8 mouse cellular contexts compared by ENCODE assay signal in the genomic region with DNA sequence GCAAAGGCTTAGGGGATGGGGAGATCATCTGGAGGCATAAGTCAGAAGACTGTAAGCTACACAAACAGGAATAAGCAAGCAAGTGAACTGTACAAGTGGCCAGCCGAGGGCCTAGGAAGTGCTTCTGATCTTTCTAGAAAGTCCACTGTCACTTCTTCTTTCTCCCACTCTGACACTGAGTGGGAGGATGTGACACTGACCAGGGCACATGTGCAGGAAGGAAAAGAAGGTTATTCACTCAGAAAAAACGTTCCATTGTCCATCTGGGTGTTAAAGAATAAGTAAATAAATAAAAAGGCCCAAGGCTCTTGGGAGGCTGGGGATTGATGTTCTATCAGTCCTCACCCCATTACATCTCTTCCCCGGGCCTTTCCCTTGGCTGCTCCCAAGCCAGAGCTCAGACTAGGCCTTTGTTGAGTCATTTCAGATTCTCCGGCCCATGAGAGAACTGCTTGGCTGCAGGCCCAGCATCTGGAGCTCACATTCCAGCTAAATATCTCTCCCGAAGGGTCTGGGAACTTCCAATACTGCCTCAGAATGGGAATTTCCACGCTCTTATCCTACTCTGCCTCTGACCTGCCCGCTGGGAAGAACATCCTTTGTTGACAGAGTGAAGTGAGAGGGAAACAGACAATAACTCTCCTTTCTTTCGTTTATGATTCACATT. TPM values are rescaled to one million over a fixed set of nuclear protein-coding genes. Genes with fewer than 3 reads are reported as not detected.
DNase-seq lines count a peak whose midpoint lies in the region; ATAC-seq and TF ChIP-seq lines count a peak whose summit lies in the region.
"Had no signal": no experiment of that assay in that cellular context is flagged by ENCODE, and none has a peak within 500 bp of the region (broad histone marks: within the 10 kb centered on the region; RNA-seq: fewer than 3 reads in every experiment).

No protein-coding gene starts in this region.

- TF ChIP-seq EP300 in heart, adult 2 months (IDR thresholded peaks at IDR 0.05; ENCODE audit: insufficient read depth, low read depth, low read length), result 0 out of 2 replicates have a peak, but pooled peaks have one; percentile 31

- H3K9ac ChIP-seq in heart, adult 2 months (ENCODE audit: low read depth, low read length), result no peak overlapping the region

- H3K79me3 ChIP-seq in C2C12 (ENCODE audit: low read depth), result peaks cover 5% of the 10 kb centered on the region

- no peaks in the 10 kb centered on the region for H3K27me3 ChIP-seq in C2C12 (ENCODE audit: control insufficient read depth, insufficient read depth, insufficient read length)
- no peaks in the 10 kb centered on the region for H3K27me3 ChIP-seq in Patski
- H3K27me3 ChIP-seq in heart, adult 2 months (ENCODE audit: control insufficient read depth, insufficient read depth, low read length), result no peaks in the 10 kb centered on the region; the same call in 1 of the 2 replicates

- intact Hi-C loops in heart, adult 2 months (cut with DNase I), result loop anchor here (2.0 kb wide), 1 partner anchor 16 kb away; no protein-coding TSS in a partner anchor

- POLR2A ChIA-PET in Patski (lab: Charles Lee), result no interaction called here

- no peak for TF ChIP-seq POLR2A in heart, adult 2 months (IDR thresholded peaks at IDR 0.05; ENCODE audit: insufficient read depth, low read depth, low read length)

- H3ac ChIP-seq in C2C12 (ENCODE audit: control insufficient read depth, insufficient read length, low read depth), result peak overlapping the region; percentile 6

- peak overlapping the region; percentile 53 for H3K27ac ChIP-seq in heart, adult 2 months

- H3K36me3 ChIP-seq in C2C12 (ENCODE audit: control insufficient read depth, insufficient read depth), result peaks cover 11% of the 10 kb centered on the region
- H3K36me3 ChIP-seq in heart, adult 2 months (ENCODE audit: control insufficient read depth, insufficient read depth, low read length), result no peaks in the 10 kb centered on the region

- peaks cover 15% of the 10 kb centered on the region for H3K4me1 ChIP-seq in heart, adult 2 months (ENCODE audit: control insufficient read depth, insufficient read depth, low read length)
- H3K4me1 ChIP-seq: megakaryocyte, embryonic 14.5 days had no signal

- CTCF ChIA-PET in Patski (lab: Charles Lee), result interaction anchor here (0.7 to 7.1 kb wide), 8 partner anchors 11 to 142 kb away, joined by 3 to 43 read pairs (median 8); partner anchors contain the start of gene Ccl7

- ATAC-seq in Patski, result peak; percentile 82

- H3K79me2 ChIP-seq in C2C12 (ENCODE audit: control insufficient read depth, insufficient read depth), result peaks cover 15% of the 10 kb centered on the region
- no peaks in the 10 kb centered on the region for H3K79me2 ChIP-seq in heart, adult 2 months (replicated peaks; ENCODE audit: control insufficient read depth, insufficient read depth, low read length)

- H3K4me3 ChIP-seq in C2C12 (ENCODE audit: insufficient read depth, poor library complexity, severe bottlenecking), result no peak overlapping the region
- no peak overlapping the region for H3K4me3 ChIP-seq in heart, adult 2 months
- H3K4me3 ChIP-seq: megakaryocyte, embryonic 14.5 days had no signal

- in situ Hi-C loops in Patski (cut with MboI; ENCODE audit: low pct_unique_long_range_greater_than_20kb), result loop anchor here (25.0 kb wide), 1 partner anchor 829 kb away; the partner anchor contains the start of gene Rffl

- WGBS in heart, adult 2 months, result 14% methylated on average over 8 of the region's 8 CpGs

- DNase-seq in Patski (ENCODE audit: low read depth, low spot score), result peak; percentile 92
- DNase-seq in heart, adult 2 months, result peak; percentile 80 to 88
- DNase-seq in kidney, adult 18-20 months, result peak; percentile 25
- peak; percentile 81 for DNase-seq in lung, postnatal 10 days
- no peak for DNase-seq in thymus, postnatal 4 days
- no peak for DNase-seq in T-cell, adult 2 months (ENCODE audit: low spot score)

- no peak for TF ChIP-seq CTCF in C2C12 (IDR thresholded peaks at IDR 0.05; ENCODE audit: control insufficient read depth, insufficient read depth, insufficient read length)
- TF ChIP-seq CTCF in Patski (IDR thresholded peaks at IDR 0.05), result no peak
- TF ChIP-seq CTCF in heart, adult 2 months (IDR thresholded peaks at IDR 0.05), result no peak

TF ChIP-seq in C2C12, 6 proteins besides CTCF, POLR2A, EP300 and RAD21:
- TF ChIP-seq FOSL1 (IDR thresholded peaks at IDR 0.05; ENCODE audit: insufficient read depth, low read length, poor library complexity, severe bottlenecking) (no peak), USF1 (IDR thresholded peaks at IDR 0.05; ENCODE audit: low read depth) (no peak), CEBPB (IDR thresholded peaks at IDR 0.05; ENCODE audit: low read depth) (no peak), MYOD1 (IDR thresholded peaks at IDR 0.05; ENCODE audit: control insufficient read depth, insufficient read length, low read depth) (no peak), MAX (IDR thresholded peaks at IDR 0.05) (no peak), MYOG (IDR thresholded peaks at IDR 0.05; ENCODE audit: control insufficient read depth, extremely low read depth, insufficient read length) (no peak)

RNA-seq across cellular contexts. Expression of gene Ccl2, which starts 2.6 kb away (rescaled TPM):
- polyA plus RNA-seq in C2C12 (2012; fragmentation: generic; extraction: Trizol) (31.4 TPM), Patski (2021) (382 TPM)
- 1 to 10 TPM; 1.1 to 1.6 TPM for total RNA-seq in heart, adult 2 months (2021)
- 4.6 and 5.5 TPM in 2 replicates for polyA plus RNA-seq in heart, adult 2 months (2012; rRNA removed)

RNA-seq across cellular contexts. Expression of gene Gm17268, which starts 5.6 kb away (rescaled TPM):
- not detected for polyA plus RNA-seq in C2C12 (2012; fragmentation: generic; extraction: Trizol)
- not detected for polyA plus RNA-seq in Patski (2021)
- not detected for total RNA-seq in heart, adult 2 months (2021)
- polyA plus RNA-seq in heart, adult 2 months (2012; rRNA removed), result not detected in 2 replicates

RNA-seq across cellular contexts. Expression of gene Ccl7, which starts 12.7 kb away (rescaled TPM):
- 14.8 TPM for polyA plus RNA-seq in C2C12 (2012; fragmentation: generic; extraction: Trizol)
- 9.8 TPM for polyA plus RNA-seq in Patski (2021)
- total RNA-seq in heart, adult 2 months (2021), result 1 to 10 TPM in 1 of 2 experiments, under 1 TPM in 1; 0.68 to 1.7 TPM
- 1.1 and 1.4 TPM in 2 replicates for polyA plus RNA-seq in heart, adult 2 months (2012; rRNA removed)

RNA-seq across cellular contexts. Expression of gene Ccl11, which starts 24.8 kb away (rescaled TPM):
- 0.04 TPM for polyA plus RNA-seq in C2C12 (2012; fragmentation: generic; extraction: Trizol)
- not detected for polyA plus RNA-seq in Patski (2021)
- 1 to 10 TPM; 1.7 to 3.6 TPM for total RNA-seq in heart, adult 2 months (2021)
- 3.1 and 5.9 TPM in 2 replicates for polyA plus RNA-seq in heart, adult 2 months (2012; rRNA removed)

Comparison
In these comparisons a context has a peak if more than half of its experiments do, and no peak if none do; other contexts are left out.
1. DNase-seq: peak in Patski (single experiment), heart, adult 2 months (2 of 2), kidney, adult 18-20 months (single experiment) and lung, postnatal 10 days (single experiment); none in thymus, postnatal 4 days (single experiment) and T-cell, adult 2 months (single experiment).
2. RNA of gene Ccl2, which starts 2.6 kb away (polyA plus RNA-seq): 382 TPM in Patski (single experiment); 31.4 TPM in C2C12 (single experiment) and 4.6 to 5.5 TPM in heart, adult 2 months; every median in the first group is over 10 times any median in the second.